Mouse (Mus musculus): ENCODE data around the gene Aph1c.
"Not testable (repeated sequence)": the region's sequence is repeated elsewhere in the genome, so short reads cannot be mapped to it uniquely, and the experiment has no call there.

The Aph1c gene

DNA sequence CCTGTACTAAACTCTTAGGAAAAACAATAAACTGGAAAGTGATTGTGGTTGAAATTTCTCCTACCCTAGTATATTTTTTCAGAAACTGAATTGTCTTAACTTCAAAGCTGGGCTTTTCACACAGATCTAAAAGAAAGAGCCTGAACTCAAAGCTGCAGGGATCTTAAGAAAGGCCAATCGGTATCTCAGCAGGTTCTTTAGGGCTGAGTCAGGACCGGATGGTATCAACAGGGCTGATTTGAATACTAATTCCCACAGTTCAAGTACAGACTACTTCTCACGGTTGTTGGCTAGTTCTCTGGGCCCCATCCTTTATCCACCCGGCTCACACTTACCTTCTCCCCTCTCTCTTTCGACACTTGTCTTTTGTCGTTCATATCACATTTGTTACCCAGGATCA is 18.1 kb upstream of the Aph1c start:
- Histone ChIP-seq H3K4me1 (replicated peaks; ENCODE audit: low read depth, low read length) (peaks cover 4% of the 10 kb centered on the region), H3K4me3 (replicated peaks; ENCODE audit: low read length) (no peak overlapping the region), H3K27me3 (ENCODE audit: insufficient read depth, low read length) (no peaks in the 10 kb centered on the region), H3K36me3 (ENCODE audit: insufficient read depth, low read length) (peaks cover 3% of the 10 kb centered on the region; the same call in 1 of the 2 replicates), H3K9me3 (ENCODE audit: low read length) (no peaks in the 10 kb centered on the region)
- no peak for TF ChIP-seq POU5F1 (IDR thresholded peaks at IDR 0.05; ENCODE audit: borderline replicate concordance, low read length)
- TF ChIP-seq NANOG (IDR thresholded peaks at IDR 0.05; ENCODE audit: borderline replicate concordance, low read length): peak; percentile 58

- Histone ChIP-seq H3K9me3 (ENCODE audit: low read length) (no peaks in the 10 kb centered on the region), H3K27me3 (ENCODE audit: insufficient read depth, low read length) (no peaks in the 10 kb centered on the region), H3K36me3 (ENCODE audit: insufficient read depth, low read length) (peaks cover 13% of the 10 kb centered on the region), H3K4me1 (replicated peaks; ENCODE audit: low read depth, low read length) (peaks cover 4% of the 10 kb centered on the region), H3K4me3 (replicated peaks; ENCODE audit: low read length) (no peak overlapping the region)
- TF ChIP-seq POU5F1 (IDR thresholded peaks at IDR 0.05; ENCODE audit: borderline replicate concordance, low read length) (no peak), CTCF (conservative IDR thresholded peaks at IDR 0.05; ENCODE audit: low read length) (no peak), NANOG (IDR thresholded peaks at IDR 0.05; ENCODE audit: borderline replicate concordance, low read length) (no peak)
These were observed 16.4 kb upstream of the Aph1c start for GRCm38 (mm10) chr9:66850966-66851365.

GRCm38 (mm10) chr9:66846822-66847221 is 12.3 kb upstream of the Aph1c start:
- peaks cover 13% of the 10 kb centered on the region for H3K36me3 ChIP-seq (ENCODE audit: insufficient read depth, low read length)
- H3K9me3 ChIP-seq (ENCODE audit: low read length): no peaks in the 10 kb centered on the region
- TF ChIP-seq NANOG (IDR thresholded peaks at IDR 0.05; ENCODE audit: borderline replicate concordance, low read length) (no peak), POU5F1 (IDR thresholded peaks at IDR 0.05; ENCODE audit: borderline replicate concordance, low read length) (no peak), CTCF (conservative IDR thresholded peaks at IDR 0.05; ENCODE audit: low read length) (no peak)
- H3K4me3 ChIP-seq (replicated peaks; ENCODE audit: low read length): no peak overlapping the region
- no peaks in the 10 kb centered on the region for H3K4me1 ChIP-seq (replicated peaks; ENCODE audit: low read depth, low read length)
- H3K27me3 ChIP-seq (ENCODE audit: insufficient read depth, low read length): no peaks in the 10 kb centered on the region

GRCm38 (mm10) chr9:66835097-66835480 is 563 bp upstream of the Aph1c start:
- peaks cover 37% of the 10 kb centered on the region for H3K27me3 ChIP-seq (ENCODE audit: insufficient read depth, low read length)
- peaks cover 14% of the 10 kb centered on the region for H3K4me1 ChIP-seq (replicated peaks; ENCODE audit: low read depth, low read length)
- peak overlapping the region; percentile 87 for H3K4me3 ChIP-seq (replicated peaks; ENCODE audit: low read length)
- H3K36me3 ChIP-seq (ENCODE audit: insufficient read depth, low read length): no peaks in the 10 kb centered on the region
- TF ChIP-seq CTCF (conservative IDR thresholded peaks at IDR 0.05; ENCODE audit: low read length) (no peak), NANOG (IDR thresholded peaks at IDR 0.05; ENCODE audit: borderline replicate concordance, low read length) (no peak), POU5F1 (IDR thresholded peaks at IDR 0.05; ENCODE audit: borderline replicate concordance, low read length) (no peak)
- H3K9me3 ChIP-seq (ENCODE audit: low read length): no peaks in the 10 kb centered on the region

DNA sequence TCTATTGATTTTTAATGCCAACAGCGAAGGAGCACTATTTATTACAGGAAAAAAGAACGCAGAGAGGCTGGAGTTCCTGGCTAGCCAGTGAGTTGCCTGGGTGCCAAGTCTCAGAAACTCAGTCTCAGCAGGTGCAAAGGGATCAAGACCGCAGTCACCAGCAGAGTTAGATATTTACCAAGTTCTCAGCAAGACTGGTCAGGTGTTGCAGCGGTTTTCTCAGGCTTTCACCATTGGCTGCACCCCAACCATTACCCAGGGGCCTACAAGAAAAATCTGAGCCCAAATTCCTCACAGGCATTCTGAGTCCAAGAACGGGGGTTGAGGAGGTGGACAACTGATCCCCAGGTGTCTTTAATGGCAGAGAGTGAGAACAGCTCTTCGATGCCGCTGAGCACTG is 675 bp downstream of the Aph1c start:
- H3K4me3 ChIP-seq (replicated peaks; ENCODE audit: low read length): peak overlapping the region; percentile 87
- no peaks in the 10 kb centered on the region for H3K36me3 ChIP-seq (ENCODE audit: insufficient read depth, low read length)
- no peaks in the 10 kb centered on the region for H3K9me3 ChIP-seq (ENCODE audit: low read length)
- H3K27me3 ChIP-seq (ENCODE audit: insufficient read depth, low read length): peaks cover 37% of the 10 kb centered on the region
- peaks cover 14% of the 10 kb centered on the region for H3K4me1 ChIP-seq (replicated peaks; ENCODE audit: low read depth, low read length)
- TF ChIP-seq POU5F1 (IDR thresholded peaks at IDR 0.05; ENCODE audit: borderline replicate concordance, low read length) (no peak), CTCF (conservative IDR thresholded peaks at IDR 0.05; ENCODE audit: low read length) (no peak), NANOG (IDR thresholded peaks at IDR 0.05; ENCODE audit: borderline replicate concordance, low read length) (no peak)

GRCm38 (mm10) chr9:66832366-66832908 is 2.1 kb downstream of the Aph1c start:
- peaks cover 36% of the 10 kb centered on the region for H3K27me3 ChIP-seq (ENCODE audit: insufficient read depth, low read length)
- peaks cover 14% of the 10 kb centered on the region for H3K4me1 ChIP-seq (replicated peaks; ENCODE audit: low read depth, low read length)
- H3K9me3 ChIP-seq (ENCODE audit: low read length): no peaks in the 10 kb centered on the region
- no peak for TF ChIP-seq CTCF (conservative IDR thresholded peaks at IDR 0.05; ENCODE audit: low read length)
- no peaks in the 10 kb centered on the region for H3K36me3 ChIP-seq (ENCODE audit: insufficient read depth, low read length)
- no peak overlapping the region for H3K4me3 ChIP-seq (replicated peaks; ENCODE audit: low read length)

- H3K9me3 ChIP-seq (ENCODE audit: low read length): no peaks in the 10 kb centered on the region
- no peaks in the 10 kb centered on the region for H3K36me3 ChIP-seq (ENCODE audit: insufficient read depth, low read length)
- TF ChIP-seq NANOG (IDR thresholded peaks at IDR 0.05; ENCODE audit: borderline replicate concordance, low read length) (no peak), POU5F1 (IDR thresholded peaks at IDR 0.05; ENCODE audit: borderline replicate concordance, low read length) (no peak), CTCF (conservative IDR thresholded peaks at IDR 0.05; ENCODE audit: low read length) (peak; percentile 60)
- no peaks in the 10 kb centered on the region for H3K27me3 ChIP-seq (ENCODE audit: insufficient read depth, low read length)
- H3K4me1 ChIP-seq (replicated peaks; ENCODE audit: low read depth, low read length): no peaks in the 10 kb centered on the region
- no peak overlapping the region for H3K4me3 ChIP-seq (replicated peaks; ENCODE audit: low read length)
These were observed 8.5 kb downstream of the Aph1c start for GRCm38 (mm10) chr9:66825990-66826389.

- not testable (repeated sequence) for H3K27me3 ChIP-seq (ENCODE audit: insufficient read depth, low read length); H3K4me3 ChIP-seq (replicated peaks; ENCODE audit: low read length); H3K9me3 ChIP-seq (ENCODE audit: low read length); H3K36me3 ChIP-seq (ENCODE audit: insufficient read depth, low read length); H3K4me1 ChIP-seq (replicated peaks; ENCODE audit: low read depth, low read length)
These were observed 12.3 kb downstream of the Aph1c start for GRCm38 (mm10) chr9:66822255-66822654.

DNA sequence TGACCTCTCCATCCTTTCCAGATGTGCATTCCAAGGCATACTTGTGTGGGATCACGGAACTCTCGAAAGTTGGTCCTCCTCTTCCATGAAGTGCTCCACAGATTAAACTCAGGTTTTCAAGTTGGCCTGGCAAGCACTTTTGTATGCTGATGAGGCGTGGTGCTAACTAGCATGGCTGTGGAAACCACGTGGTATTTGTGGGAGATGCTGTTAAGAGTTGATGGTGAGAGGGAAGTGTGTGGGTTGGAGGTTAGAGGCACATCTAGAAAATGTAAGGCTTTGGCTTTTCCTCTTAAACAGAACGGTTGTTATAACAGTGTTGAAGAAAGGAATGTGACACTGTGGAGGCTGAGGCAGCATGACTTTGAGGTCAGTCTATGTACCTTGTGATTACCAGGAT is 13.5 kb downstream of the Aph1c start:
- Histone ChIP-seq H3K27me3 (ENCODE audit: insufficient read depth, low read length) (no peaks in the 10 kb centered on the region), H3K9me3 (ENCODE audit: low read length) (no peaks in the 10 kb centered on the region), H3K4me3 (replicated peaks; ENCODE audit: low read length) (no peak overlapping the region), H3K36me3 (ENCODE audit: insufficient read depth, low read length) (no peaks in the 10 kb centered on the region), H3K4me1 (replicated peaks; ENCODE audit: low read depth, low read length) (no peaks in the 10 kb centered on the region)
- TF ChIP-seq NANOG (IDR thresholded peaks at IDR 0.05; ENCODE audit: borderline replicate concordance, low read length) (no peak), POU5F1 (IDR thresholded peaks at IDR 0.05; ENCODE audit: borderline replicate concordance, low read length) (no peak), CTCF (conservative IDR thresholded peaks at IDR 0.05; ENCODE audit: low read length) (no peak)
